Mouse (Mus musculus) urinary bladder, adult 18-20 months (tissue): ENCODE measurements around the gene Bex3.
"Not testable (repeated sequence)": the region's sequence is repeated elsewhere in the genome, so short reads cannot be mapped to it uniquely, and the experiment has no call there.

ENCODE experiments used
- DNase-seq, 2 experiments: peaks; one replicate each; pipeline ENCODE4 v3.0.0; 2022; ENCODE audit warnings: low spot score in 2 of 2, mixed read lengths in 2 of 2

Bex3 gene

GRCm38 (mm10) chrX:136269743-136270392 lies at the start of gene Bex3:
TSS of gene Bex3 (plus strand) at chrX:136270253.
- DNase-seq, result not testable (repeated sequence)

- DNase-seq, result no peak
These were observed 46.3 kb upstream of the Bex3 start for GRCm38 (mm10) chrX:136223714-136224113.

GRCm38 (mm10) chrX:136227768-136228167 lies 42.3 kb upstream of the Bex3 start:
- DNase-seq, result no peak

GRCm38 (mm10) chrX:136238118-136238517 lies 31.9 kb upstream of the Bex3 start:
- no peak for DNase-seq

GRCm38 (mm10) chrX:136243181-136243580 lies 26.9 kb upstream of the Bex3 start:
- no peak for DNase-seq

- peak; percentile 38 to 60 for DNase-seq
These were observed 25.4 kb upstream of the Bex3 start, which contains the start of gene Tceal9 for GRCm38 (mm10) chrX:136244574-136245229. TSS of gene Tceal9 (plus strand) at chrX:136245079.

GRCm38 (mm10) chrX:136245521-136246071 lies 24.5 kb upstream of the Bex3 start:
- no peak for DNase-seq

GRCm38 (mm10) chrX:136248811-136249210 lies 21.2 kb upstream of the Bex3 start:
- DNase-seq, result no peak

GRCm38 (mm10) chrX:136249671-136250070 lies 20.4 kb upstream of the Bex3 start:
- no peak for DNase-seq

- no peak for DNase-seq
These were observed 17.9 kb upstream of the Bex3 start for GRCm38 (mm10) chrX:136252023-136252729.

- no peak for DNase-seq
These were observed 2.3 kb upstream of the Bex3 start for GRCm38 (mm10) chrX:136267720-136268119.

- DNase-seq, result no peak
These were observed 1.9 kb upstream of the Bex3 start for GRCm38 (mm10) chrX:136268173-136268572.

GRCm38 (mm10) chrX:136270393-136271111 lies 499 bp downstream of the Bex3 start:
- not testable (repeated sequence) for DNase-seq

GRCm38 (mm10) chrX:136274542-136274941 lies 4.5 kb downstream of the Bex3 start:
- no peak for DNase-seq

- DNase-seq, result no peak
These were observed 5.3 kb downstream of the Bex3 start for GRCm38 (mm10) chrX:136275386-136275785.

GRCm38 (mm10) chrX:136277577-136277976 lies 7.5 kb downstream of the Bex3 start:
- no peak for DNase-seq

- DNase-seq, result no peak
These were observed 8.3 kb downstream of the Bex3 start for GRCm38 (mm10) chrX:136278401-136278800.

- no peak for DNase-seq
These were observed 9.4 kb downstream of the Bex3 start for GRCm38 (mm10) chrX:136279410-136279809.

- no peak for DNase-seq
These were observed 20.8 kb downstream of the Bex3 start for GRCm38 (mm10) chrX:136290817-136291281.

- no peak for DNase-seq
These were observed 34.2 kb downstream of the Bex3 start for GRCm38 (mm10) chrX:136304295-136304694.

- DNase-seq, result no peak
These were observed 36.1 kb downstream of the Bex3 start for GRCm38 (mm10) chrX:136306196-136306595.

- DNase-seq, result no peak
These were observed 43.2 kb downstream of the Bex3 start for GRCm38 (mm10) chrX:136313303-136313702.
